Mouse (Mus musculus) stomach, postnatal 0 days (tissue): ENCODE results near the gene Maats1. TPM values are rescaled to one million over a fixed set of nuclear protein-coding genes. Genes with fewer than 3 reads are reported as not detected.

Experiments used
- ATAC-seq: fragments of 200-750 bp; cut with Nextera tagmentation; 2 replicates; pipeline ENCODE4 v1.8.0; 2017; ENCODE audit not compliant: low FRiP score, low TSS enrichment
- DNase-seq: peaks from one replicate; pipeline ENCODE4 v3.0.0-alpha.2; 2016; ENCODE audit warnings: low spot score
- H3K27ac ChIP-seq: fragments of 300-500 bp; sonication (generic); replicated peaks from 2 replicates; pipeline ENCODE4 v1.5.1; 2014; ENCODE audit warnings: mild to moderate bottlenecking, control low read depth
- H3K27me3 ChIP-seq: fragments of 300-500 bp; sonication (generic); 2 replicates; pipeline ENCODE4 v1.6.1; 2014; ENCODE audit warnings: low read length; ENCODE audit not compliant: control insufficient read depth, insufficient read depth
- H3K36me3 ChIP-seq: fragments of 300-500 bp; sonication (generic); 2 replicates; pipeline ENCODE4 v1.6.1; 2014; ENCODE audit warnings: low read length, mixed read lengths; ENCODE audit not compliant: control insufficient read depth, insufficient read depth
- H3K4me1 ChIP-seq: fragments of 300-500 bp; sonication (generic); replicated peaks from 2 replicates; pipeline ENCODE4 v1.6.1; 2014; ENCODE audit warnings: antibody characterized with exemption; ENCODE audit not compliant: control insufficient read depth, insufficient read depth
- H3K4me2 ChIP-seq: fragments of 300-500 bp; sonication (generic); replicated peaks from 2 replicates; pipeline ENCODE4 v1.6.1; 2014; ENCODE audit warnings: low read depth, mild to moderate bottlenecking, control low read depth, moderate library complexity
- H3K4me3 ChIP-seq: fragments of 300-500 bp; sonication (generic); 2 replicates; pipeline ENCODE4 v1.5.1; 2014; ENCODE audit warnings: low read depth, low read length, control low read depth
- H3K9ac ChIP-seq: fragments of 300-500 bp; sonication (generic); 2 replicates; pipeline ENCODE4 v1.6.1; 2014; ENCODE audit warnings: mild to moderate bottlenecking, low read length, control low read depth, mixed read lengths
- H3K9me3 ChIP-seq: fragments of 300-500 bp; sonication (generic); 2 replicates; pipeline ENCODE4 v1.6.1; 2016; ENCODE audit warnings: low read length; ENCODE audit not compliant: control insufficient read depth
- CTCF ChIP-seq: IDR thresholded peaks from 2 replicates; pipeline ENCODE4 v1.5.1; 2016; ENCODE audit warnings: antibody characterized with exemption, low read depth, mild to moderate bottlenecking, moderate library complexity
- EP300 ChIP-seq: optimal IDR thresholded peaks from 2 replicates; pipeline ENCODE3; 2016; ENCODE audit warnings: antibody characterized with exemption
- WGBS: fragments of 180-500 bp; shearing (Covaris S2); extraction: QIAGEN DNeasy Blood & Tissue Kit; methylation state at CpG from one replicate; pipeline ENCODE4 v1.1.7; 2014; 5-methylcytosine and 5-hydroxymethylcytosine counted together
- polyA plus RNA-seq: library from polyadenylated mRNA; unstranded; fragments of >200 nt; fragmentation: Nextera tagmentation; extraction: Ambion mirVana; gene quantifications from 2 replicates; pipeline ENCODE4 v1.2.1, GENCODE M21; 2015

Gene Maats1
- polyA plus RNA-seq, 1 experiment from 2014 or later: 0.27 TPM

- ATAC-seq (no peak), DNase-seq (no peak)
- H3K27me3 ChIP-seq: no peaks in the 10 kb centered on the region
- no peak overlapping the region for H3K27ac ChIP-seq
- H3K36me3 ChIP-seq: no peaks in the 10 kb centered on the region
- H3K9me3 ChIP-seq: no peaks in the 10 kb centered on the region
- no peak overlapping the region for H3K4me3 ChIP-seq
- TF ChIP-seq EP300 (no peak), CTCF (no peak)
- no peak overlapping the region for H3K4me2 ChIP-seq
- H3K9ac ChIP-seq: no peak overlapping the region
- no peaks in the 10 kb centered on the region for H3K4me1 ChIP-seq
- 91% methylated on average over 7 of the region's 7 CpGs for WGBS
Measured at GRCm38 (mm10) chr16:38369000-38369399, 27.1 kb upstream of the Maats1 start.

GRCm38 (mm10) chr16:38368336-38368735, 26.4 kb upstream of the Maats1 start:
- no peaks in the 10 kb centered on the region for H3K4me1 ChIP-seq
- H3K27me3 ChIP-seq: no peaks in the 10 kb centered on the region
- H3K9ac ChIP-seq: no peak overlapping the region
- no peaks in the 10 kb centered on the region for H3K9me3 ChIP-seq
- DNase-seq: no peak
- H3K4me2 ChIP-seq: no peak overlapping the region
- TF ChIP-seq EP300 (no peak), CTCF (no peak)
- 58% methylated on average over 10 of the region's 10 CpGs for WGBS
- no peaks in the 10 kb centered on the region for H3K36me3 ChIP-seq
- H3K4me3 ChIP-seq: no peak overlapping the region
- no peak for ATAC-seq
- no peak overlapping the region for H3K27ac ChIP-seq

DNA sequence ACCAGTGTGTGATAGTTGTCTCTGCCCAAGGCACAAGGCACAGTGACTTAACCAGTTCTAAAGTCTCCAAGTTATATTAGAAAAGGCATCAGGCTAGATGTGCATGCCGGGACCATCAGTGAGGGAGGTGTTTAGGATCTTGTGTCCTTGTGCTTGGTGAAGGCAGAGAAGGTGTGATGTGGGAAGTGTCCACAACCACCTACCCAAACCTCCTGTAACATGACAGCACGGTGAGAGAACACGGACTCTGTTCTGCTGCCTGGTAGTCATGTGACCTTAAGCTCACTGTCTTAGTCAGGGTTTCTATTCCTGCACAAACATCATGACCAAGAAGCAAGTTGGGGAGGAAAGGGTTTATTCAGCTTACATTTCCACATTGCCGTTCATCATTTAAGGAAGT, 24.3 kb upstream of the Maats1 start:
- 79% methylated on average over 4 of the region's 4 CpGs for WGBS
- no peak for DNase-seq
- Histone ChIP-seq H3K4me3 (no peak overlapping the region), H3K9ac (no peak overlapping the region), H3K27me3 (no peaks in the 10 kb centered on the region), H3K9me3 (no peaks in the 10 kb centered on the region), H3K36me3 (no peaks in the 10 kb centered on the region), H3K27ac (no peak overlapping the region), H3K4me1 (peaks cover 5% of the 10 kb centered on the region; the same call in 1 of the 2 replicates), H3K4me2 (no peak overlapping the region)
- no peak for TF ChIP-seq EP300
- no peak for TF ChIP-seq CTCF
- ATAC-seq: no peak

GRCm38 (mm10) chr16:38365390-38365789, 23.4 kb upstream of the Maats1 start:
- DNase-seq (no peak), ATAC-seq (no peak)
- Histone ChIP-seq H3K4me3 (no peak overlapping the region), H3K27ac (no peak overlapping the region), H3K9me3 (no peaks in the 10 kb centered on the region), H3K27me3 (no peaks in the 10 kb centered on the region), H3K36me3 (no peaks in the 10 kb centered on the region), H3K9ac (no peak overlapping the region), H3K4me1 (peaks cover 5% of the 10 kb centered on the region; the same call in 1 of the 2 replicates), H3K4me2 (no peak overlapping the region)
- TF ChIP-seq EP300 (no peak), CTCF (no peak)
- WGBS: 90% methylated on average over 10 of the region's 10 CpGs

- ATAC-seq: no peak
- Histone ChIP-seq H3K27ac (no peak overlapping the region), H3K36me3 (no peaks in the 10 kb centered on the region), H3K4me2 (peak overlapping the region; percentile 34), H3K27me3 (no peaks in the 10 kb centered on the region), H3K4me3 (peak overlapping the region; percentile 32), H3K9me3 (no peaks in the 10 kb centered on the region), H3K4me1 (peaks cover 5% of the 10 kb centered on the region; the same call in 1 of the 2 replicates), H3K9ac (no peak overlapping the region)
- WGBS: 76% methylated on average over 7 of the region's 7 CpGs
- no peak for TF ChIP-seq EP300
- no peak for TF ChIP-seq CTCF
- DNase-seq: no peak
Measured at GRCm38 (mm10) chr16:38363657-38364056, 21.7 kb upstream of the Maats1 start.

DNA sequence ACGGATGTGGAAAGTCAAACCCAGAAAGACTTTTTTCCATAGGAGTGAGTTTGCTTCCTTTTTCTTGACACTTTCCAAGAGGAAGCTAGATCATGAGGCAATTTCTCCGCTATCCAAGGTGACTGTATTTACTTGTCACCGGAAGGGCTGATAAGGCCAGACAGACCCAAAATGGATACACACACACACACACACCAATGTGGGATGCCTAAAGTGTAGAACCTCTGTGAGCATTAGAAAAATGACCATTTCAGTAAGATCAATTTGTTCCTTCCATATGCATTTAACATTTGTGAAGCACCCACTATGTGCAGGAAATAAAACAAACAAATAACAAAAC, 21.3 kb upstream of the Maats1 start:
- H3K4me1 ChIP-seq: peaks cover 5% of the 10 kb centered on the region; the same call in 1 of the 2 replicates
- H3K27me3 ChIP-seq: no peaks in the 10 kb centered on the region
- H3K36me3 ChIP-seq: no peaks in the 10 kb centered on the region
- H3K9me3 ChIP-seq: no peaks in the 10 kb centered on the region
- peak overlapping the region; percentile 32 for H3K4me3 ChIP-seq
- no peak overlapping the region for H3K27ac ChIP-seq
- no peak overlapping the region for H3K9ac ChIP-seq
- TF ChIP-seq EP300: no peak
- no peak for TF ChIP-seq CTCF
- peak overlapping the region; percentile 34 for H3K4me2 ChIP-seq
- WGBS: 48% methylated on average over 3 of the region's 3 CpGs
- no peak for ATAC-seq
- no peak for DNase-seq
